Mouse (Mus musculus) myocyte (in vitro differentiated cells): ENCODE data around the gene Stk10.

Experiments
- CEBPB ChIP-seq: IDR thresholded peaks from 2 replicates; pipeline ENCODE4 v1.6.1; 2011; ENCODE audit warnings: mild to moderate bottlenecking, moderate library complexity; ENCODE audit not compliant: poor library complexity, insufficient read depth, severe bottlenecking
- E2F4 ChIP-seq: IDR thresholded peaks from one replicate; pipeline ENCODE4 v1.6.1; 2011; ENCODE audit warnings: mild to moderate bottlenecking, control low read depth, moderate library complexity; ENCODE audit not compliant: insufficient read depth
- MAX ChIP-seq: IDR thresholded peaks from one replicate; pipeline ENCODE4 v1.6.1; 2011; ENCODE audit warnings: low read depth, mild to moderate bottlenecking, control low read depth
- MYOD1 ChIP-seq, 3 experiments: IDR thresholded peaks; one replicate each; pipeline ENCODE4 v1.6.1; 2011; ENCODE audit warnings: control low read depth in 2 of 3, low read depth in 2 of 3, mild to moderate bottlenecking in 2 of 3, moderate library complexity in 1 of 3; ENCODE audit not compliant: insufficient read length in 2 of 3, control insufficient read depth in 1 of 3
- MYOG ChIP-seq, 3 experiments: IDR thresholded peaks; one replicate each; pipeline ENCODE4 v1.6.1; 2011; ENCODE audit warnings: control low read depth in 2 of 3, low read depth in 2 of 3, mild to moderate bottlenecking in 2 of 3; ENCODE audit not compliant: insufficient read length in 2 of 3, control insufficient read depth in 1 of 3, insufficient read depth in 1 of 3
- POLR2A ChIP-seq: IDR thresholded peaks from one replicate; pipeline ENCODE4 v1.6.1; 2011; ENCODE audit warnings: low read depth, mild to moderate bottlenecking, control low read depth, moderate library complexity; ENCODE audit not compliant: insufficient read length
- POLR2AphosphoS2 ChIP-seq: IDR thresholded peaks from one replicate; pipeline ENCODE4 v1.6.1; 2011; ENCODE audit warnings: low read depth, control low read depth; ENCODE audit not compliant: insufficient read length
- REST ChIP-seq: IDR thresholded peaks from one replicate; pipeline ENCODE4 v1.6.1; 2011; ENCODE audit warnings: mild to moderate bottlenecking, control low read depth, moderate library complexity; ENCODE audit not compliant: insufficient read depth, insufficient read length
- SRF ChIP-seq: IDR thresholded peaks from one replicate; pipeline ENCODE4 v1.6.1; 2011; ENCODE audit warnings: low read depth; ENCODE audit not compliant: control insufficient read depth, insufficient read length
- TCF12 ChIP-seq: IDR thresholded peaks from one replicate; pipeline ENCODE4 v1.6.1; 2011; ENCODE audit warnings: mild to moderate bottlenecking, control low read depth; ENCODE audit not compliant: poor library complexity, insufficient read depth, severe bottlenecking
- TCF3 ChIP-seq: IDR thresholded peaks from one replicate; pipeline ENCODE4 v1.6.1; 2011; ENCODE audit warnings: low read depth, control low read depth; ENCODE audit not compliant: insufficient read length
- USF1 ChIP-seq: IDR thresholded peaks from one replicate; pipeline ENCODE4 v1.6.1; 2011; ENCODE audit warnings: low read depth, mild to moderate bottlenecking, control low read depth, moderate library complexity

- no peak for TF ChIP-seq E2F4
- TF ChIP-seq POLR2A, result no peak
- TF ChIP-seq TCF3, result no peak
- TF ChIP-seq MYOG (IDR thresholded peaks at IDR 0.05; ENCODE audit: control insufficient read depth in 1 of 3, insufficient read depth in 1 of 3, insufficient read length in 2 of 3, low read depth in 2 of 3), result no peak
- no peak for TF ChIP-seq POLR2AphosphoS2
- no peak for TF ChIP-seq USF1
- no peak for TF ChIP-seq MAX
- TF ChIP-seq REST, result no peak
- TF ChIP-seq SRF, result no peak
- TF ChIP-seq TCF12, result no peak
- no peak for TF ChIP-seq MYOD1 (IDR thresholded peaks at IDR 0.05; ENCODE audit: control insufficient read depth in 1 of 3, insufficient read length in 2 of 3, low read depth in 2 of 3)
- TF ChIP-seq CEBPB, result no peak
Observed at GRCm38 (mm10) chr11:32633542-32633941, 100.4 kb downstream of the Stk10 start.
